Mouse (Mus musculus) hindbrain, embryonic 10.5 days (tissue): ENCODE data around the gene Myzap. TPM values are rescaled to one million over a fixed set of nuclear protein-coding genes. Genes with fewer than 3 reads are reported as not detected.

ENCODE experiments used
- DNase-seq: peaks from one replicate; pipeline ENCODE4 v3.0.0-alpha.2; 2017; ENCODE audit warnings: low spot score
- H3K27ac ChIP-seq: fragments of 300-500 bp; sonication (generic); 2 replicates; pipeline ENCODE4 v1.5.1; 2016; ENCODE audit warnings: mild to moderate bottlenecking, moderate library complexity
- H3K27me3 ChIP-seq: fragments of 300-500 bp; sonication (generic); 2 replicates; pipeline ENCODE4 v1.6.1; 2016; ENCODE audit warnings: mild to moderate bottlenecking; ENCODE audit not compliant: poor library complexity, insufficient read depth, severe bottlenecking
- H3K36me3 ChIP-seq: fragments of 300-500 bp; sonication (generic); 2 replicates; pipeline ENCODE4 v1.6.1; 2016; ENCODE audit warnings: mild to moderate bottlenecking, moderate library complexity
- H3K4me1 ChIP-seq: fragments of 300-500 bp; sonication (generic); replicated peaks from 2 replicates; pipeline ENCODE4 v1.6.1; 2016; ENCODE audit warnings: mild to moderate bottlenecking
- H3K4me3 ChIP-seq: fragments of 300-500 bp; sonication (generic); 2 replicates; pipeline ENCODE4 v1.5.1; 2016; ENCODE audit warnings: mild to moderate bottlenecking, moderate library complexity
- H3K9me3 ChIP-seq: fragments of 300-500 bp; sonication (generic); 2 replicates; pipeline ENCODE4 v1.6.1; 2016; ENCODE audit warnings: mild to moderate bottlenecking, moderate library complexity
- whole genome bisulfite sequencing: fragments of 180-500 bp; shearing (Covaris S2); methylation state at CpG from one replicate; pipeline ENCODE4 v1.1.7; 2016; 5-methylcytosine and 5-hydroxymethylcytosine counted together
- polyA plus RNA-seq: library from polyadenylated mRNA; unstranded; fragments of >200 nt; fragmentation: Nextera tagmentation; extraction: Ambion mirVana; gene quantifications from 2 replicates; pipeline ENCODE4 v1.2.1, GENCODE M21; 2016

The Myzap gene
- polyA plus RNA-seq, 1 experiment from 2014 or later: 4.4 TPM

- no peak for DNase-seq
- Histone ChIP-seq H3K4me1 (peaks cover 26% of the 10 kb centered on the region), H3K27ac (no peak overlapping the region), H3K9me3 (no peaks in the 10 kb centered on the region), H3K36me3 (no peaks in the 10 kb centered on the region), H3K27me3 (no peaks in the 10 kb centered on the region), H3K4me3 (no peak overlapping the region)
- WGBS: 57% methylated on average over 4 of the region's 4 CpGs
These were observed 25.4 kb downstream of the Myzap start for GRCm38 (mm10) chr9:71566763-71567162.

DNA sequence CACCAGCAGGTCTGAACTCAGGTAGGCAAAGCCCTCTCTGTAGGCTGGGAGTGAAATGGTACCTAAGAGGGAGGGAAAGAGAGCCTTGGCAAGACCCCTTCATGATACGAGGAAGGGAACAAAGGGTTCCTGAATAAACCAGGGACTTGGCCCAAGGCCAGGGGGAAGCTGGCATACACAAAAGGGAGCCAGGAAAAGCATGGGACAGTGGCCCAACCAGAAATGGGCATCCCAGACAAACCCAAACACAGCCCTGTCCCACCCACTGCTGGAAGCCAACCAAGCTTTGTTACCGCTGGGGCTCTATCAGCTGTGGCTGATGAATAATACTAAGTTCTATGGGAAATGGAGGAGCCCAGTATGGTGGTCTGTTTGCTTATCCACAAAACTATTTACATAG is 34.4 kb downstream of the Myzap start:
- 84% methylated on average over 2 of the region's 2 CpGs for WGBS
- Histone ChIP-seq H3K27ac (no peak overlapping the region), H3K4me1 (no peaks in the 10 kb centered on the region), H3K36me3 (no peaks in the 10 kb centered on the region), H3K4me3 (no peak overlapping the region), H3K27me3 (no peaks in the 10 kb centered on the region), H3K9me3 (peaks cover 3% of the 10 kb centered on the region; the same call in 1 of the 2 replicates)
- DNase-seq: no peak

GRCm38 (mm10) chr9:71554001-71554400 is 38.2 kb downstream of the Myzap start:
- H3K4me3 ChIP-seq: no peak overlapping the region
- H3K9me3 ChIP-seq: peaks cover 3% of the 10 kb centered on the region; the same call in 1 of the 2 replicates
- H3K27ac ChIP-seq: no peak overlapping the region
- no peak for DNase-seq
- WGBS: 95% methylated on average over 3 of the region's 3 CpGs
- 0 out of 2 replicates have a peak, but pooled peaks cover 3% of the 10 kb centered on the region for H3K4me1 ChIP-seq
- H3K36me3 ChIP-seq: no peaks in the 10 kb centered on the region
- H3K27me3 ChIP-seq: no peaks in the 10 kb centered on the region

- 0 out of 2 replicates have a peak, but pooled peaks cover 3% of the 10 kb centered on the region for H3K4me1 ChIP-seq
- no peaks in the 10 kb centered on the region for H3K36me3 ChIP-seq
- no peak overlapping the region for H3K4me3 ChIP-seq
- no peak overlapping the region for H3K27ac ChIP-seq
- DNase-seq: no peak
- H3K9me3 ChIP-seq: peaks cover 3% of the 10 kb centered on the region; the same call in 1 of the 2 replicates
- WGBS: 91% methylated on average over 8 of the region's 8 CpGs
- no peaks in the 10 kb centered on the region for H3K27me3 ChIP-seq
These were observed 42.0 kb downstream of the Myzap start for GRCm38 (mm10) chr9:71550176-71550575.

DNA sequence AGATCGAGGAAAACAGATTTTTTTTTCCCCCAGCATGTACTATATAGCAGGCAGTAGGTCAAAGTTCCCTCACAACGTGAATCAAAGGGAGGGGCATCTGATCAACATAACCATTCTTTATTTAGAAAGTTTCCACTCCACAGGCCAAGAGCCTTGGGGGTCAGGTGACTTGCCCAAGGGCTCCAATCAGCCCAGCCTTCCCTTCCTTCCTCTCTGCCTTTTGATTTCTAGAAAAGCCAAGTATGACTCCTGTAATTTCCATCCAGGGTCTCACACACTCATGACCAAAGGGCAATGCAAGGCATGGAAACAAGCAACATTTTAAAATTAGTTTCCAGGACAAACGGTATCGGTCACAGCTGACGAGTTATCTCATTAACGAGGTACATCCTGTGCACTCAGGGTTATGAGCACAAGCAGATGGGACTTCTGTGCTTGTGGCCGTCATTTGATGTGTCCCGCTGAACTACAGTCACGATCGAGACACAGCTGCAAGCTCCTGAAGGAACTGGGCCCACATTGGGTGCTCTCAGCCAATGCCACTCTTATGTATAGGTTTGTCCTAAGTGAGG is 44.4 kb downstream of the Myzap start:
- Histone ChIP-seq H3K27me3 (no peaks in the 10 kb centered on the region), H3K9me3 (no peaks in the 10 kb centered on the region), H3K27ac (no peak overlapping the region), H3K4me1 (peaks cover 8% of the 10 kb centered on the region; the same call in 1 of the 2 replicates), H3K4me3 (no peak overlapping the region), H3K36me3 (no peaks in the 10 kb centered on the region)
- DNase-seq: no peak
- 84% methylated on average over 10 of the region's 10 CpGs for WGBS

- no peaks in the 10 kb centered on the region for H3K27me3 ChIP-seq
- H3K4me1 ChIP-seq: peaks cover 5% of the 10 kb centered on the region; the same call in 1 of the 2 replicates
- WGBS: 87% methylated on average over 5 of the region's 5 CpGs
- H3K9me3 ChIP-seq: no peaks in the 10 kb centered on the region
- H3K27ac ChIP-seq: no peak overlapping the region
- DNase-seq: no peak
- H3K4me3 ChIP-seq: no peak overlapping the region
- no peaks in the 10 kb centered on the region for H3K36me3 ChIP-seq
These were observed 47.3 kb downstream of the Myzap start for GRCm38 (mm10) chr9:71544831-71545230.

- DNase-seq: peak; percentile 75
- Histone ChIP-seq H3K9me3 (no peaks in the 10 kb centered on the region), H3K4me1 (peaks cover 5% of the 10 kb centered on the region; the same call in 1 of the 2 replicates), H3K4me3 (no peak overlapping the region), H3K27ac (no peak overlapping the region), H3K36me3 (no peaks in the 10 kb centered on the region), H3K27me3 (no peaks in the 10 kb centered on the region)
- 20% methylated on average over 19 of the region's 19 CpGs for WGBS
These were observed 48.5 kb downstream of the Myzap start for GRCm38 (mm10) chr9:71543443-71544222.

DNA sequence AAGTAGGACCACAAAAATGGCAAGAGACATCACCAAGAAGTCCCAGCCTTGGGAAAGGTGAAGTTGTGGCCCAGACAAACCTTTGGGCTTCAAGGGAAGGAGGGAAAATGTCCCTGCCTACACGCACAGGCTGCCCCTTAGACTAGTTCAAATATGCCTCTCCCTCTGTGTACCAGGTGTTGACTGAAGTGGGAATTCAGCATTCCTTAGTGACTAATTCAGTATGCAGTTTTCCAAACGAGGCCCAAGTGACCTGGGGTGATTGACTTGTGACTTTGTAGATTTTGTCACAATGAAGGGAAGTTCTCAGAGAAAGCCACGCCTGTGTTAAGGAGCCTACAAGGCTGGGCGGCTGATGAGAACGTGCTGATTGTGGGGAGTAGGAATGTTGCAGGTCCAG is 49.9 kb downstream of the Myzap start:
- Histone ChIP-seq H3K4me1 (peaks cover 5% of the 10 kb centered on the region; the same call in 1 of the 2 replicates), H3K4me3 (no peak overlapping the region), H3K27ac (no peak overlapping the region), H3K36me3 (no peaks in the 10 kb centered on the region), H3K27me3 (no peaks in the 10 kb centered on the region), H3K9me3 (no peaks in the 10 kb centered on the region)
- no peak for DNase-seq
- WGBS: 75% methylated on average over 5 of the region's 5 CpGs

DNA sequence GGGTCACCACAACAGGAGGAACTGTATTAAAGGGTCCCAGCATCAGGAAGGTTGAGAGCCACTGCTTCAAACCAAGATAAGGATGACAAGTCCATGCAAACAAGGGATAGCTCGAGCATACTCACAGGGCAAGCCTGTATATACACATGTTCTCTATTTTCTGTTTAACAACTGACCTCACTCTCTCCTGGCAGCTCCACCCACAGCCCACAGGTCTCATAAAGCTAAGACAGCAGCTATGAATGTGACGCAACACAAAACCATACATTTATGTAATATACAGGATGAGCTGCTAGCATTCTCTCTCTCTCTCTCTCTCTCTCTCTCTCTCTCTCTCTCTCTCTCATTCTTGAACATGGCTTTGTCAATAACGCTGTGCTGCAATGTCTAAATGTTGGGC is 51.4 kb downstream of the Myzap start:
- no peaks in the 10 kb centered on the region for H3K9me3 ChIP-seq
- 85% methylated on average over 3 of the region's 3 CpGs for WGBS
- H3K36me3 ChIP-seq: no peaks in the 10 kb centered on the region

GRCm38 (mm10) chr9:71535730-71536129 is 56.4 kb downstream of the Myzap start:
- Histone ChIP-seq H3K9me3 (no peaks in the 10 kb centered on the region), H3K27me3 (no peaks in the 10 kb centered on the region), H3K27ac (no peak overlapping the region), H3K36me3 (no peaks in the 10 kb centered on the region), H3K4me1 (no peaks in the 10 kb centered on the region), H3K4me3 (no peak overlapping the region)
- WGBS: 94% methylated on average over 5 of the region's 5 CpGs
- DNase-seq: no peak

More for the DNA sequence above, 51.4 kb downstream of the Myzap start:
- DNase-seq: no peak
- no peak overlapping the region for H3K4me3 ChIP-seq
- peaks cover 5% of the 10 kb centered on the region; the same call in 1 of the 2 replicates for H3K4me1 ChIP-seq
- no peaks in the 10 kb centered on the region for H3K27me3 ChIP-seq
- no peak overlapping the region for H3K27ac ChIP-seq

DNA sequence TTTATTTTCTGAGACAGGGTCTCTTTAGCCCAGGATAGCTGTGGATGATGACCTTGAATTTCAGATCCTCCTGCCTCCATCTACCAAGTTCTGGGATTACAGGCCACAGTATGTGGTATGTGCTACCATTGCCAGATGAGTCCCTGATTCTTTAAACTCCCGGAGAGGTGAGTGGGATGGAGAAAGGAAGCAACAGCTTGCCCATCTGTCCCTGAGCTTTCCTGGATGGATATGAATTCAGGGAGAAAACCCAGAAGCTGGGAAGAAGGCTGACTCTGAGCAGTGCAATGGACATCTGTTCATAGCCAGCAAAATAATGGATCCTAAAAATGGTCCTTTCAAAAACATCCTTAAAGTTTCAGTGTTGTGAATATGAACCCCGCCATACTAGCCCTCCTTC is 57.1 kb downstream of the Myzap start:
- H3K9me3 ChIP-seq: no peaks in the 10 kb centered on the region
- H3K27me3 ChIP-seq: no peaks in the 10 kb centered on the region
- no peak overlapping the region for H3K27ac ChIP-seq
- no peak for DNase-seq
- no peaks in the 10 kb centered on the region for H3K4me1 ChIP-seq
- no peak overlapping the region for H3K4me3 ChIP-seq
- no peaks in the 10 kb centered on the region for H3K36me3 ChIP-seq
- 95% methylated on average over 2 of the region's 2 CpGs for WGBS

GRCm38 (mm10) chr9:71529960-71530359 is 62.2 kb downstream of the Myzap start:
- Histone ChIP-seq H3K9me3 (no peaks in the 10 kb centered on the region), H3K4me3 (no peak overlapping the region), H3K27me3 (no peaks in the 10 kb centered on the region), H3K36me3 (no peaks in the 10 kb centered on the region), H3K4me1 (no peaks in the 10 kb centered on the region), H3K27ac (no peak overlapping the region)
- whole genome bisulfite sequencing: 69% methylated on average over 2 of the region's 2 CpGs
- no peak for DNase-seq

DNA sequence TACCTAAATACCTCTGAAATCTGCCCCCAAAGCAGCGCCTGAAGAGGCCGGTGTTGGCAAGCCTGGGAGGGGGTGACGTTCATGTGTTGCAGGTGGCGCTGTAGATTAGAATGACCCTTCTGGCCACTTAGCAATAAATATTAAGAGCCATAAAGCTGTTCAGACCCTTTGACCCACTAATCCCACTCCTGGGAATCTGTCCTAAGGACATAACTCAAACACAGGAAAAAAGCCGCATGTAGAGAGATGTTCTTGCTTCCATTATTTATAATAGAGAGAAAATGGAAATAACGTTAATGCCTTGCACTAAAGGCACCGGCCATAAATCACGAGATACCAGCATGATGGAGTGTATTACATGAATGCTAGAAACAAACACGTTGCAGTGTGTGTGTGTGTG is 64.7 kb downstream of the Myzap start:
- no peak for DNase-seq
- no peaks in the 10 kb centered on the region for H3K9me3 ChIP-seq
- H3K27ac ChIP-seq: no peak overlapping the region
- H3K4me1 ChIP-seq: no peaks in the 10 kb centered on the region
- no peak overlapping the region for H3K4me3 ChIP-seq
- WGBS: 84% methylated on average over 9 of the region's 9 CpGs
- H3K36me3 ChIP-seq: no peaks in the 10 kb centered on the region
- no peaks in the 10 kb centered on the region for H3K27me3 ChIP-seq
